Mouse (Mus musculus) liver, embryonic 13.5 days (tissue): ENCODE measurements around the gene Snx10. TPM values are rescaled to one million over a fixed set of nuclear protein-coding genes. Genes with fewer than 3 reads are reported as not detected.

Experiments used
- ATAC-seq: fragments of 200-750 bp; cut with Nextera tagmentation; 2 replicates; pipeline ENCODE4 v1.8.0; 2017; ENCODE audit warnings: low read depth, mild to moderate bottlenecking, moderate number of reproducible peaks, moderate library complexity
- DNase-seq: peaks from one replicate; pipeline ENCODE4 v3.0.0; 2022
- H3K27ac ChIP-seq: fragments of 300-500 bp; sonication (generic); 2 replicates; pipeline ENCODE4 v1.5.1; 2015; ENCODE audit warnings: moderate library complexity, mild to moderate bottlenecking, inconsistent platforms
- H3K27me3 ChIP-seq: fragments of 300-500 bp; sonication (generic); 2 replicates; pipeline ENCODE4 v1.6.1; 2015; ENCODE audit warnings: mild to moderate bottlenecking, inconsistent platforms
- H3K36me3 ChIP-seq: fragments of 300-500 bp; sonication (generic); 2 replicates; pipeline ENCODE4 v1.6.1; 2015; ENCODE audit warnings: mild to moderate bottlenecking, inconsistent platforms
- H3K4me1 ChIP-seq: fragments of 300-500 bp; sonication (generic); replicated peaks from 2 replicates; pipeline ENCODE4 v1.6.1; 2015; ENCODE audit warnings: inconsistent platforms
- H3K4me2 ChIP-seq: fragments of 300-500 bp; sonication (generic); 2 replicates; pipeline ENCODE4 v1.6.1; 2015; ENCODE audit warnings: inconsistent platforms, mild to moderate bottlenecking, moderate library complexity
- H3K4me3 ChIP-seq: fragments of 300-500 bp; sonication (generic); replicated peaks from 2 replicates; pipeline ENCODE4 v1.5.1; 2015; ENCODE audit warnings: mild to moderate bottlenecking, inconsistent platforms
- H3K9ac ChIP-seq: fragments of 300-500 bp; sonication (generic); 2 replicates; pipeline ENCODE4 v1.6.1; 2015; ENCODE audit warnings: mild to moderate bottlenecking, inconsistent platforms
- H3K9me3 ChIP-seq: fragments of 300-500 bp; sonication (generic); replicated peaks from 2 replicates; pipeline ENCODE4 v1.6.1; 2016; ENCODE audit warnings: inconsistent platforms
- WGBS: fragments of 180-500 bp; shearing (Covaris S2); methylation state at CpG from one replicate; pipeline ENCODE4 v1.1.7; 2015; ENCODE audit not compliant: insufficient replicate concordance; 5-methylcytosine and 5-hydroxymethylcytosine counted together
- polyA plus RNA-seq: library from polyadenylated mRNA; unstranded; fragments of >200 nt; fragmentation: Nextera tagmentation; extraction: Ambion mirVana; gene quantifications from 2 replicates; pipeline ENCODE4 v1.2.1, GENCODE M21; 2015

Snx10 gene
- polyA plus RNA-seq, 1 experiment from 2014 or later, result 5.0 TPM

DNA sequence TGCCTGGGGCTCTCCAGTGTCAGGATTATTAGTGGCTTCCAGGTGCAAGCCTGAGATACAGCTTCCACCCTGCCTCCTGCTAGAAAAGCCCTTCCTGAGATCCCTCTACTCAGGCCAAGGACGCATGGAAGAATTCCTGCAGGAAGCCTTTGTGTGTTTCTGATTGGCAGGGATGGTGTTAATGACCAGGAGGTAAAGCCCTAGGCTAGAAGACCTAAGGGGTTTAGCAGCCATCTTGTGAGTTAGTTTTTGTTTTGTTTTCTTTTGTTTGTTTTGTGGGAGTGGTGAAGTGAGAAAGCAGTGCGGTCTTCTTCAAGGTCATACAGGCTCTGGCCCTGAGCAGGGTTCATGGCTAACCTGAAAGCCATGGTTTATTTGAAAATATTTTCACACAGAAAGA lies 16.1 kb upstream of the Snx10 start:
- Histone ChIP-seq H3K9me3 (no peaks in the 10 kb centered on the region), H3K4me3 (no peak overlapping the region), H3K4me1 (peaks cover 7% of the 10 kb centered on the region), H3K27ac (no peak overlapping the region), H3K4me2 (no peak overlapping the region), H3K9ac (no peak overlapping the region), H3K27me3 (no peaks in the 10 kb centered on the region), H3K36me3 (no peaks in the 10 kb centered on the region)
- ATAC-seq (no peak), DNase-seq (no peak)
- WGBS, result 71% methylated on average over 2 of the region's 2 CpGs

DNA sequence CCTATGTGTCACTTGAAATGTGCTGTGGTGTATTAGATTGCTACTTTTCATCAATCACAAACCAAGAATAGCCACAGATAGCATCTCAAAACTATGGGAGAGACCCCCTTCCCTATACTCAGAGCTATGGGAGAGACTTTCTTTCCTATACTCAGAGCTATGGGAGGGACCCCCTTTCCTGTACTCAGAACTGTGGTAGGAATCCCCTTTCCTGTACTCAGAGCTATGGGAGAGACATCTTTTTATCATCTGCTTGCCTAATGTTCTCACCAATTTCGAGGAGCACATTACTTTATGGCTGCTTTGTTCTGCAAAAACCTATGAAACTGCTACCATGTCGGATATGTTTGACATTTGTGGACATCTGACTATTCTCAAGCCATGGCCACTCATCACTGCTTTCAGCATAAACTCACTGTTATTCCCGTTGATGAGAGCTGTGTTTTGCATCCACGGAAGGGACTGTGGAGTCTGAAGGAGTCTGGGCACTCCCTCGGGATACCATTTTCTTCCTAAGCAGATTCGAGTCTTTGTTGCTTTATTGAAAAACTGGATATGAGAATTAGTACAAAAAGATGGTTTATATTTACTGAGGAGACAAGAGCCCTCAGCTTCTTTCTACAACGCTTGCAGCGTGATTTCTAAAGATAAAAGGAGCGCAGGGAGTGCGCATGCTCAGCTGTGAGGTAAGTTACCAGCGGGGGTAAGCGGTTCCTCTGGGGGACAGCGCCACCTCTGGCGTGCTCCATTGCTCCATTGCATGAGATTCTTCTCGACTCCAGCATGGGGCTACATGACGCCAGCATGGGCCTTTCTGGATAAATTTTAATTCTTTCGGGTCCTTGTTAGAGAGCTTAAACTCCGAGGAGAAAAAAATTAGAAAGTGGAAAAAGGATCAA lies 14.7 kb upstream of the Snx10 start:
- H3K9me3 ChIP-seq, result no peaks in the 10 kb centered on the region
- peaks cover 7% of the 10 kb centered on the region for H3K4me1 ChIP-seq
- no peaks in the 10 kb centered on the region for H3K36me3 ChIP-seq
- peak overlapping the region; percentile 37 for H3K4me2 ChIP-seq
- H3K9ac ChIP-seq, result no peak overlapping the region
- no peaks in the 10 kb centered on the region for H3K27me3 ChIP-seq
- DNase-seq (peak; percentile 66), ATAC-seq (no peak)
- 18% methylated on average over 18 of the region's 18 CpGs for WGBS
- no peak overlapping the region for H3K27ac ChIP-seq
- no peak overlapping the region for H3K4me3 ChIP-seq

DNA sequence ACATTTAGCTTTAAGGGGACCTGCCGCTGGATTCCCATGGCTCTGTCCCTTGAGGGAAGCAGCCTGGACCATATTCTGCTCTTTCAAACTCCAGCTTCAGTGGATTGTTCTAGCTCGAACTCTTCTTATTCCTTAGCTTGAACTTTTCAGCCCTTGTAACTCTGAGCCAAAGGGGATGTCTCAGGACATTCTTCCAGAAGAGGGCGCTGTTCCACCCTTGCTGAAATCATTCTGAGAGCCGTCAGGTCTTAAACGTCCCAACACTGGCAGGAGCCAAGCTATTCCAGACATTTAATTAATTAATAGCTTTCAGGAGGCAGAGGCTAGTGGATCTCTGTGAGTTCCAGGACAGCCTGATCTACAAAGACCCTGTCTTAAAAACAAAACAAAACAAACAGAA lies 13.6 kb upstream of the Snx10 start:
- H3K9ac ChIP-seq, result no peak overlapping the region
- no peak overlapping the region for H3K4me3 ChIP-seq
- no peaks in the 10 kb centered on the region for H3K36me3 ChIP-seq
- H3K27me3 ChIP-seq, result no peaks in the 10 kb centered on the region
- ATAC-seq (no peak), DNase-seq (peak; percentile 16)
- H3K27ac ChIP-seq, result no peak overlapping the region
- H3K4me1 ChIP-seq, result peaks cover 7% of the 10 kb centered on the region
- no peaks in the 10 kb centered on the region for H3K9me3 ChIP-seq
- no peak overlapping the region for H3K4me2 ChIP-seq
- 16% methylated on average over 5 of the region's 5 CpGs for WGBS

DNA sequence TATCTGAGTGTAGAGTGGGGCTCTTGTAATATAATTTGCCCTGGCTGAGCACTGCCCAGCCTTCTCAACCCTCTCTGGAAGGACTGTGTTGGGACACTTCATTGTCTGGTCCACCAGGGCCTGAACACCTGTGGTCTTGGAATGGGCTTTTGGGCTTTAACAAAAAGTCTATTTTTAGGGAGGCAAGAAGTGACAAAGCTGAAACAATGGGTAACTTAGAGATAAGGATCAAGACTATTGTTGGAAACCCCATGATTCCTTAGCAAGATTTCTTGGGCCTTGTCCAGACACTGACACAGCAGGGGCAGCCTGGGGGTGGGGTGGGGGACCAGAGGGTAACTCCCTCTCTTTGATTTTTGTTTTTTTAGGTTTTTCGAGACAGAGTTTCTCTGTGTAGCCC lies 12.8 kb upstream of the Snx10 start:
- WGBS, result 52% methylated on average over 1 of the region's 1 CpGs
- H3K4me2 ChIP-seq, result no peak overlapping the region
- peaks cover 3% of the 10 kb centered on the region for H3K4me1 ChIP-seq

DNA sequence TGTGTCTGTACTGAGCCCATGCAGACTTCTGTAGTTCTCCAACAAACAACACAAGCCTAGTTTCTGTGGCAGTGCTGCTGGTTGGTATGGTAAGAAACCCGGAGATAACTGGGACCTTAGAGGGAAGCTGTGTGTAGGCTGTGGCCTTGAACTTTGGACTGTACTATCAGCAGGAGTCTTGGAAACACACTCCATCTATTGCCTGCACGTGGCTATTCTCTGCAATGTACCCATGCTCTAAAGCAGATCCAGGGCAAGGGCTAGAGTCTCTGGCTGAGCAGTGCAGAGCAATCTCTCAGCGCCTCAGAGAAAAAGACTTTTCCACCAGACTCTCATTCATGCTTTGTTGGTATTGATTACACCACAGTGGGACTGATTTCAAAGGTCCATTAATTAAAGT lies 10.0 kb upstream of the Snx10 start:
- Histone ChIP-seq H3K27me3 (no peaks in the 10 kb centered on the region), H3K4me3 (no peak overlapping the region), H3K27ac (no peak overlapping the region), H3K36me3 (no peaks in the 10 kb centered on the region), H3K4me2 (no peak overlapping the region), H3K9me3 (0 out of 2 replicates have a peak, but pooled peaks cover 2% of the 10 kb centered on the region), H3K9ac (no peak overlapping the region), H3K4me1 (peaks cover 3% of the 10 kb centered on the region)
- no peak for DNase-seq
- ATAC-seq, result no peak
- WGBS, result 55% methylated on average over 3 of the region's 3 CpGs

More for the DNA sequence above, 12.8 kb upstream of the Snx10 start:
- Histone ChIP-seq H3K9me3 (no peaks in the 10 kb centered on the region), H3K27ac (no peak overlapping the region), H3K4me3 (no peak overlapping the region), H3K9ac (no peak overlapping the region), H3K36me3 (no peaks in the 10 kb centered on the region), H3K27me3 (no peaks in the 10 kb centered on the region)
- DNase-seq, result no peak
- no peak for ATAC-seq

DNA sequence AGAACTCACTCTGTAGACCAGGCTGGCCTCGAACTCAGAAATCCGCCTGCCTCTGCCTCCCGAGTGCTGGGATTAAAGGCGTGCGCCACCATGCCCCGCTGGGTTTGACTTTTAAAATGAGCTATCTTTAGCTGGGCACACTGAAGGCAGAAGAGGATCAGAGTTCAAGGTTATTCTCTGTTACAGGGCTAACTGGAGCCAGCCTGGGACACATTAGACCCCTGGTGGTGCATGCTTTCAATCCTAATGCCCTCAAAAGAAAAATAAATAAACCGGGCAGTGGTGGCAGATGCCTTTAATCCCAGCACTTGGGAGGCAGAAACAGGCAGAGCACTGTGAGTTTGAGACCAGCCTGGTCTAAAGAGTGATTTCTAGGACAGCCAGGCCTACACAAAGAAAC lies 8.8 kb upstream of the Snx10 start:
- no peak overlapping the region for H3K9ac ChIP-seq
- H3K27me3 ChIP-seq, result no peaks in the 10 kb centered on the region
- H3K4me1 ChIP-seq, result no peaks in the 10 kb centered on the region; the same call in 1 of the 2 replicates
- H3K9me3 ChIP-seq, result 0 out of 2 replicates have a peak, but pooled peaks cover 2% of the 10 kb centered on the region
- H3K36me3 ChIP-seq, result no peaks in the 10 kb centered on the region
- DNase-seq (no peak), ATAC-seq (no peak)
- H3K4me2 ChIP-seq, result no peak overlapping the region
- H3K4me3 ChIP-seq, result no peak overlapping the region
- no peak overlapping the region for H3K27ac ChIP-seq
- WGBS, result 74% methylated on average over 7 of the region's 7 CpGs

DNA sequence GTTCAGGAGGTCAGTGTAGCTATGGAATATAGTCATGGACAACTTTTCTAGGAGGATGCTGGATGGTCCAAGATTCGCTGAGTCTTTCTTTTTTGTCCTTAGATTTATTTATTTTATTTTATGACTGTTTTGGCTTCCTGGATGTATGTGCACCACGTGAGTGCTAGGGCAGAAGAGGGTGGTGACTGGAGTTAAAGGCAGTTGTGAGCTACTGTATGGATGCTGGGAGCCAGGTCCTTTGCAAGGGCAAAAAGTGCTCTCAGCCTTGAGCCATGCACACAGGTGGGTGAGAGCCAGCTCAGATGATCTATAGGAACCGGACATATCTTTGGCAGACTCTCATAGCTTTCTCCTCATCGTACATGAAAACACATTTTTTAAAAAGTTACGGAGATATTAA lies 391 bp upstream of the Snx10 start:
- peaks cover 26% of the 10 kb centered on the region for H3K27me3 ChIP-seq
- DNase-seq (no peak), ATAC-seq (no peak)
- no peak overlapping the region for H3K9ac ChIP-seq
- H3K9me3 ChIP-seq, result no peaks in the 10 kb centered on the region
- H3K4me3 ChIP-seq, result peak overlapping the region; percentile 62; the same call in 1 of the 2 replicates
- H3K36me3 ChIP-seq, result no peaks in the 10 kb centered on the region
- H3K4me1 ChIP-seq, result peaks cover 10% of the 10 kb centered on the region
- H3K27ac ChIP-seq, result no peak overlapping the region
- peak overlapping the region; percentile 72 for H3K4me2 ChIP-seq
- WGBS, result 22% methylated on average over 5 of the region's 5 CpGs

DNA sequence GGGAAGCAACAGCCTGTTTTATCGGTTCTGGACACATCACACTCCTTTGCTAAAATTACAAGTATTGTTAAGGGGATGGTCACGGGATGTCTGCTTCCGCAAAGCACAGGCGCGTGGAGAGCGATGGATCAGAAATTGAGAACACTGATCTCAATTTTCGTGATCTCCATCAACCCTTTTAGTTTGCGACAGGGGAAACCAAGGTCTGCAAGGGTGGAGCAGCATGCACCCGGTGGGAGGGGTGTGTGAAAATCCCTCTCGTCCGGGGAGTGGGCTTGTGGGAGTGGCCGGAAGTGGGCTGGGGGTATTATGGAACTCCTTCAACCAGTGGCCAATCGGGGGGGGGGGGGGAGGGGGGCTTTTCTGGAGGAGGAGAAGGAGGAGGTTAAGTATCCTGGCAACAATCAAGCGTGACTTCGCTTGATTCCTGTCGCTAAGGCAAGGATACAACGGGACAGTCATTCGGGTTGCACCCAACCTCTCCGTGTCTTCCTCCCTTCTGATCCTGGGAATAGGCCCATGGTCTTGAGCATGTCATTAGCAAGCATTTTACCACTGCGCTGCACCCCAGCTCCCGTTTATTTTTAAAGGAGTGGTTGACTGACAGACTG lies 725 bp downstream of the Snx10 start:
- Histone ChIP-seq H3K27ac (no peak overlapping the region), H3K4me3 (peak overlapping the region; percentile 62), H3K9ac (peak overlapping the region; percentile 62; the same call in 1 of the 2 replicates), H3K4me2 (peak overlapping the region; percentile 72), H3K27me3 (peaks cover 26% of the 10 kb centered on the region), H3K4me1 (peaks cover 10% of the 10 kb centered on the region), H3K36me3 (no peaks in the 10 kb centered on the region), H3K9me3 (no peaks in the 10 kb centered on the region)
- DNase-seq (no peak), ATAC-seq (no peak)
- WGBS, result 1% methylated on average over 21 of the region's 21 CpGs

DNA sequence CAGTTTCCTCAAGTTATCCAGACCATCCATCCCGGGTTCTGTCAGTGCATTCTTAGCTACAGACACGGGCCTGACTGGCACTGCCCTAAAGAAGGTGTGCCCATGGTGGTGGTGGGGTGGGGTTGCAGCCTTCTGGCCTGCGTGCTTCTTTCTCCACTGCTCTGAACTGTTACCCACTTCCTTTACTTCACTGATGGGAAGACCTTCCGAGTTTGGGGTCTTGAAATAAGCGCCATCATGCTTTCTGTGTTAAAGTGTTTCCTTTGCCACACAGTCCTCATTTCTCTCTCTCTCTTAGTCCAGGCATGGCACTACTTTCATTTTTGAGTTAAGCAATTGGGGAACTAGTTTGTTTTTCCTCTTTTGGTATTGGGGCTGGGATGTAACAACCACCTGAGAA lies 1.3 kb downstream of the Snx10 start:
- Histone ChIP-seq H3K9ac (peak overlapping the region; percentile 27; the same call in 1 of the 2 replicates), H3K27ac (no peak overlapping the region), H3K4me1 (peaks cover 10% of the 10 kb centered on the region), H3K4me2 (peak overlapping the region; percentile 72), H3K4me3 (peak overlapping the region; percentile 62; the same call in 1 of the 2 replicates), H3K27me3 (peaks cover 26% of the 10 kb centered on the region), H3K9me3 (no peaks in the 10 kb centered on the region), H3K36me3 (no peaks in the 10 kb centered on the region)
- ATAC-seq, result no peak
- DNase-seq, result no peak
- WGBS, result 19% methylated on average over 5 of the region's 5 CpGs

DNA sequence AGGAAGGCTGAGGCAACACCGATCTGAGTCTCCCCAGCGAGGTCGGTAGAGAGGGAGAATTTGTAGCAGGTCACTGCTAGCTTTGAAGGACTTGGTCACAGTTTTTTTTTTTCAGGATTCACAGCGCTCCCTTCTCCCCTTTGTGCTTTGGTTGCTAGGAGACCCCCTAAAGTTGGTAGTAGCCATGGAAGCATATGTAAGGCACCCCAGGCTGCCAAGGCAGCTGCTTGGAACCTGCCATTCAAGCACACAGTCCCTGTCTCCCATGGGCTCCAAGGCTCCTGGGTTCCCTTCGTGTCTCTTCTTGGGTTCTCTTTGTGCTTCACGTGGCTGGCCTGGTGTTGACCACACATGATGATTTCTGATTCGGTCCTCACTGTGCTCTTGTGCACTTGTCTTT lies 5.8 kb downstream of the Snx10 start:
- WGBS, result 70% methylated on average over 7 of the region's 7 CpGs
- Histone ChIP-seq H3K4me1 (peaks cover 20% of the 10 kb centered on the region), H3K9me3 (no peaks in the 10 kb centered on the region), H3K9ac (no peak overlapping the region), H3K4me3 (no peak overlapping the region), H3K27me3 (peaks cover 8% of the 10 kb centered on the region), H3K36me3 (no peaks in the 10 kb centered on the region), H3K27ac (no peak overlapping the region), H3K4me2 (no peak overlapping the region)
- DNase-seq (no peak), ATAC-seq (no peak)

DNA sequence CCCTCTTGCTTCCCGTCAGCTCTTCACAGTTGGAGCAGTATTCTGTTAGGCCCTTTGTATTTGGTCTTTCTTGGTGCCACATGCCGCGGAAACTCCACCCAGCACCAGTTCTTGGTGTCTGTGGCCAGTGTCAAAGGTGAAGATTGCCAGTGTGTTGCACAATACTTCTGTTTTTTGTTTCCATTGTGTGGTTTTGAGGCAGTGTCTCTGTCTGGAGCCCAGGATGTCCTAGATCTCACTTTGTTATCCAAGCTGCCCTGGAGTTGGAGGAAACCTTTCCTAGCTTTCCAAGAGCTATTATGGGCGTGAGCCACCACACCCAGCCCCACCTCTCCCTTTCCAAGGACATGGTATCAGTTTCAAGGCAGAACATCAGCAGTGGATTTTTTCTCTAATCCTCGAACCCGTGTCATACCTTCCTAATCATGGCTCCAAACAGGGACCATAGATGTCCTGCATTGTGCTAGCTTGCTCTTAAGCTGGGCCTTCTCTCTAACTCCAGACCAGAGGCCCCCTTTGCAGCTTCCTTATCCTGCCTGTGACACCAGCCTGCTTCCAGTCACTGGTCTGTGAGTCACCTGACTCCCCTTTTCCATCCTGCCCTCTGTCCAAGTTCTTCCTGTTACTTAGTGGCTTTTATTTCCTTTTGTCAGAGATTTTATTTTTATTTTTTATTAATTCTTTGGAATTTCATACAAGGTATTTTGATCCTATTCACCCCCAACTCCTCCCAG lies 9.9 kb downstream of the Snx10 start:
- WGBS, result 47% methylated on average over 6 of the region's 6 CpGs
- Histone ChIP-seq H3K4me1 (peaks cover 13% of the 10 kb centered on the region), H3K9me3 (no peaks in the 10 kb centered on the region), H3K4me2 (no peak overlapping the region), H3K27ac (no peak overlapping the region), H3K9ac (no peak overlapping the region), H3K27me3 (no peaks in the 10 kb centered on the region), H3K4me3 (no peak overlapping the region), H3K36me3 (no peaks in the 10 kb centered on the region)
- DNase-seq (no peak), ATAC-seq (no peak)
